Mouse (Mus musculus) limb, embryonic 15.5 days (tissue): ENCODE results near the gene Supt6. TPM values are rescaled to one million over a fixed set of nuclear protein-coding genes. Genes with fewer than 3 reads are reported as not detected.

ENCODE experiments used
- ATAC-seq: fragments of 200-750 bp; cut with Nextera tagmentation; 2 replicates; pipeline ENCODE4 v1.8.0; 2017; ENCODE audit warnings: low read depth, moderate TSS enrichment; ENCODE audit not compliant: insufficient number of reproducible peaks, low FRiP score, low TSS enrichment
- H3K27ac ChIP-seq: fragments of 300-500 bp; sonication (generic); 2 replicates; pipeline ENCODE4 v1.5.1; 2015; ENCODE audit warnings: moderate library complexity, mild to moderate bottlenecking, inconsistent platforms
- H3K27me3 ChIP-seq: fragments of 300-500 bp; sonication (generic); 2 replicates; pipeline ENCODE4 v1.6.1; 2015; ENCODE audit warnings: inconsistent platforms
- H3K36me3 ChIP-seq: fragments of 300-500 bp; sonication (generic); 2 replicates; pipeline ENCODE4 v1.6.1; 2015; ENCODE audit warnings: inconsistent platforms
- H3K4me1 ChIP-seq: fragments of 300-500 bp; sonication (generic); 2 replicates; pipeline ENCODE4 v1.6.1; 2015; ENCODE audit warnings: inconsistent platforms
- H3K4me2 ChIP-seq: fragments of 300-500 bp; sonication (generic); 2 replicates; pipeline ENCODE4 v1.6.1; 2015; ENCODE audit warnings: mild to moderate bottlenecking, inconsistent platforms
- H3K4me3 ChIP-seq: fragments of 300-500 bp; sonication (generic); 2 replicates; pipeline ENCODE4 v1.5.1; 2015; ENCODE audit warnings: mild to moderate bottlenecking, inconsistent platforms
- H3K9ac ChIP-seq: fragments of 300-500 bp; sonication (generic); 2 replicates; pipeline ENCODE4 v1.6.1; 2015; ENCODE audit warnings: inconsistent platforms
- H3K9me3 ChIP-seq: fragments of 300-500 bp; sonication (generic); 2 replicates; pipeline ENCODE4 v1.6.1; 2016; ENCODE audit warnings: inconsistent platforms
- WGBS: fragments of 180-500 bp; shearing (Covaris S2); methylation state at CpG from one replicate; pipeline ENCODE4 v1.1.7; 2015; 5-methylcytosine and 5-hydroxymethylcytosine counted together
- polyA plus RNA-seq: library from polyadenylated mRNA; unstranded; fragments of >200 nt; fragmentation: Nextera tagmentation; extraction: Ambion mirVana; gene quantifications from 2 replicates; pipeline ENCODE4 v1.2.1, GENCODE M21; 2015

Supt6 gene
- polyA plus RNA-seq, 1 experiment from 2014 or later = 28.2 TPM

DNA sequence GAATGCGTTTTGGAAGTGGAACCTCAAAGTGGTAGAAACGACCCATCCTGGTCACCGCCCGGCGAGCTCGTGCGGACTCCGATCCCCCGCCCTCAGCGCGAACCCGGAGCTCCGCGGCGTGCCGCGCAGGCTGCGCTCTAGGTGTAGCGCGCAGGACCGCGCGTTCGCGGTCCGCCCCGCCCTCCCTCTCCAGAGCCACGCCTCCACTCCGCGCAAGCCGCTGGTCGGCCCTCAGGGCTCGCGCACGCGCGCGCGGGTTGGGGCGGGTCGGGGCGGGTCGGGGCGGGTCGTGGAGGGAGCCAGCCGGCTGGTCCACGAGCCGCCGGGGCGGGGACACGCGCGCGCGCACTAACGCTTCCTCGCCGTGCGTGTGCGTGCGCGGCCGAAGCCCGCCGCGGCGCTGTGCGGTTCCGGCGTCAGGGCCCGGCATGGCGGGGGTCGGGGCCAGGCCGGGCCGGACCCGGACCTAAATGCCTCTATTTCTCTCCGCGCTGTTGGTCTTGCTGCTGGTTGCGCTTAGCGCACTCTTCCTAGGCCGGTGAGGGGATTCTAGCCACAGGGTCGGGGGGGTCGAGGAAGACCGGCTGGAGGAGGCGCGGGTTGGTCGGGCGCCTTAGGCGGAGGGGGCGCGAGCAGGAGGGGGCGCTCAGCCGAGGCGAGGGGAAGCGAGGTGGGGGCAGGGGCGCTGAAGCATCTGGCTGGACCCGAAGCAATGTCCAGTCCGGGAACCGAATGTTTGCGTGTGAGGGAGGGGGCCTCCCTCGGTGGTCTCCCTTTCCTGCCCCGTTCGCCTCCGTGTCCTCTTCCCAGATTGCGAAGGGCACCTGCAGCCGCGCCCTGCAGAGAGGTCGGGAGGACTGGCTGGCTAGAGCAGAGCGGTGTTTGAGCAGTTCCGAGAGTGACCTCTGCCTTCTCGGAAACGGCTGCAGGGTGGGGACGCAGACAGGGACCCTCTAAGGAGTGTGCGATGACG, 15.9 kb upstream of the Supt6 start, which contains the start of gene 2610507B11Rik:
Gene 2610507B11Rik, plus strand, starts transcription at position 373 of the 973 bp plus-strand sequence.
- no peaks in the 10 kb centered on the region for H3K9me3 ChIP-seq
- H3K27me3 ChIP-seq = peaks cover 7% of the 10 kb centered on the region; the same call in 1 of the 2 replicates
- H3K4me3 ChIP-seq = peak within 1 kb of the TSS; percentile 91
- H3K27ac ChIP-seq = peak within 1 kb of the TSS; percentile 85
- WGBS = under 1% methylated on average over 104 of the region's 115 CpGs
- peaks cover 30% of the 10 kb centered on the region for H3K36me3 ChIP-seq
- peak; percentile 96 for ATAC-seq
- H3K9ac ChIP-seq = peak within 1 kb of the TSS; percentile 82
- peaks cover 14% of the 10 kb centered on the region for H3K4me1 ChIP-seq
- peak within 1 kb of the TSS; percentile 65 for H3K4me2 ChIP-seq

DNA sequence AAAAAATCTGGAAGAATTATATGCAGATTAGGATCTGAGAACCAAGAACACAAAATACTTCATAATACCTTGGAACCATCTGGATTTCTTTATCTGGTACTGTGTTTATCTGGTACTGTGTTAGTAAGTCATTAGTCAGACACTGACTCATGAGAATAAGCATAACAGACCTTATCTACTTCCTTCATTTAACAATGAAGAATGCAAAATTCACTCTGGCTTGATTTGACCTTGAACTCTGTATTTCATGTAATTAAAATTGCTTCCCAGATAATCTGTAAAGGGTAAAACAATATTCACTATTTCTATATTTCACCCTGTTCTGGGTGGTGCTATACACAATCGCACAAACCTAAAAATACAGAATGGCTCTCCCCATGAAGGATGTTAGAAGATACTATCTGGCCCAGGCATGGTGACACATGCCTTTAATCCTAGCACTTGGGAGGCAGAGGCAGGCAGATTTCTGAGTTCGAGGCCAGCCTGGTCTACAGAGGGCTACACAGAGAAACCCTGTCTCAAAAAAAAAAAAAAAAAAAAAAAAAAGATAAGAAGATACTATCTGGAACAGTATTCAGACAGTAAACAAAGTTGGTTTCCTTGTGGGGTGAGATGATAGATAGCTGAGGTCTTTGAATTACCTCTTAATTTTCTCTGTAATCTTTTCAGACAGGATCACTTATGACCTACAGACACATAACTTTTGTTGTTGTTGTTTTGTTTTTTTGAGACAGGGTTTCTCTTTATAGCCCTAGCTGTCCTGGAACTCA, 14.9 kb upstream of the Supt6 start:
- H3K4me3 ChIP-seq = peak overlapping the region; percentile 91
- H3K27ac ChIP-seq = no peak overlapping the region
- ATAC-seq = no peak
- H3K9ac ChIP-seq = no peak overlapping the region
- peaks cover 7% of the 10 kb centered on the region; the same call in 1 of the 2 replicates for H3K27me3 ChIP-seq
- H3K4me2 ChIP-seq = peak overlapping the region; percentile 65
- H3K4me1 ChIP-seq = peaks cover 14% of the 10 kb centered on the region
- no peaks in the 10 kb centered on the region for H3K9me3 ChIP-seq
- WGBS = 94% methylated on average over 2 of the region's 2 CpGs
- peaks cover 24% of the 10 kb centered on the region for H3K36me3 ChIP-seq

DNA sequence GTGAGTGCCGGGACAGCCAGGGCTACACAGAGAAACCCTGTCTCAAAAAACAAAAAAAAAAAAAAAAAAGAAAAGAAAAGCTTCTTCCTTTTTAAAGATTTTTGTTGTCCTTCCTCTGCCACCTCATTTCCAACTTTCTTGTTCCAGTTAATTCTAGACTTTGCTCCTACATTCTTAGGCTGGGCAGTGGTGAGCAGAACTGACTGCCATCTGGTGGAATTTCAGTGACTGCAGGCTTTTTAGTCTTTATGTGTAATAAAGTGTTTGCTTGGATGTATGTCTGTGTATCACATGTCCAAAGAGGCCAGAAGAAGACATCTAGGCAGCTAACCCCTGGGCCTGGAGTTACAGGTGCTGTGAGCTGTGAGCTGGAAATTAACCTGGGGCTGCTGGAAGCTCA, 10.8 kb upstream of the Supt6 start:
- H3K4me2 ChIP-seq = no peak overlapping the region
- WGBS = 83% methylated on average over 1 of the region's 1 CpGs
- H3K27me3 ChIP-seq = peaks cover 7% of the 10 kb centered on the region; the same call in 1 of the 2 replicates
- no peak for ATAC-seq
- H3K9me3 ChIP-seq = no peaks in the 10 kb centered on the region
- no peaks in the 10 kb centered on the region for H3K4me1 ChIP-seq
- H3K36me3 ChIP-seq = peaks cover 28% of the 10 kb centered on the region
- no peak overlapping the region for H3K9ac ChIP-seq
- no peak overlapping the region for H3K4me3 ChIP-seq
- no peak overlapping the region for H3K27ac ChIP-seq

DNA sequence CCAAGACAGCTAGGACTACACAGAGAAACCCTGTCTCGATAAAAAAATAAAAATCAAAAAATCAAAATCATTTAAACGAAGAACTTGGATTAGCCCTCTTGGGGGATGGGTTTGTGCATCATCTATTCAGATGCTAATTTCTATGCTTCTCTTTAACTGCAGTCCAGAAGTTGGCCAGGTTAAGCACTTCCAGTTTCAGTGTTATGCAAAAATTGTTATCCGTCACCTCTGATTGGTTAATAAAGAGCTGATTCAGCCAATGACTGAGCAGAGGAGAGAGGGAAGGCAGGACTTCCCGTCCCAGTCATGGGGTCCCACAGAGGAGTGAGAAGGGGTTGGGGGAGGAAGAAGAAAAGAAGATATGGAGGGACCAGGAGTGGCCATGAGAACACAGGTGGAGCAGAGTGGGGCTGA, 1.9 kb upstream of the Supt6 start:
- H3K27ac ChIP-seq = no peak overlapping the region
- WGBS = 71% methylated on average over 4 of the region's 4 CpGs
- H3K27me3 ChIP-seq = no peaks in the 10 kb centered on the region
- peaks cover 23% of the 10 kb centered on the region for H3K36me3 ChIP-seq
- no peak for ATAC-seq
- no peak overlapping the region for H3K9ac ChIP-seq
- H3K4me1 ChIP-seq = peaks cover 26% of the 10 kb centered on the region
- no peaks in the 10 kb centered on the region for H3K9me3 ChIP-seq
- H3K4me2 ChIP-seq = no peak overlapping the region
- no peak overlapping the region for H3K4me3 ChIP-seq

DNA sequence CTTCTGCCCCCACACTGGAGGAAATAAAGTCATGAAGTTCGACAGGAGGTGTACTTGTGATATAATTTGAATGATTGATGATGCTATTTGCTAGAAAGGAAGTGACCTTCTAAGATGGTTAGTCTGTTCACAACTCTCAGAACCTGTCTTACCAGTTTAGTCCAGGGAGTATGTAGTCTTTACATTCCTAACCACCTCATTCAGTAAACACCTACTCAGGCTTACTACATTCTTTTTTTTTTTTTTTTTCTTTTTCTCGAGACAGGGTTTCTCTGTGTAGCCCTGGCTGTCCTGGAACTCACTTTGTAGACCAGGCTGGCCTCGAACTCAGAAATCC, 1.2 kb upstream of the Supt6 start:
- peak overlapping the region; percentile 61 for H3K4me2 ChIP-seq
- no peaks in the 10 kb centered on the region for H3K9me3 ChIP-seq
- WGBS = 39% methylated on average over 3 of the region's 3 CpGs
- no peaks in the 10 kb centered on the region for H3K27me3 ChIP-seq
- no peak overlapping the region for H3K27ac ChIP-seq
- ATAC-seq = no peak
- H3K4me3 ChIP-seq = peak overlapping the region; percentile 93
- peaks cover 16% of the 10 kb centered on the region for H3K36me3 ChIP-seq
- H3K9ac ChIP-seq = no peak overlapping the region
- H3K4me1 ChIP-seq = peaks cover 26% of the 10 kb centered on the region

DNA sequence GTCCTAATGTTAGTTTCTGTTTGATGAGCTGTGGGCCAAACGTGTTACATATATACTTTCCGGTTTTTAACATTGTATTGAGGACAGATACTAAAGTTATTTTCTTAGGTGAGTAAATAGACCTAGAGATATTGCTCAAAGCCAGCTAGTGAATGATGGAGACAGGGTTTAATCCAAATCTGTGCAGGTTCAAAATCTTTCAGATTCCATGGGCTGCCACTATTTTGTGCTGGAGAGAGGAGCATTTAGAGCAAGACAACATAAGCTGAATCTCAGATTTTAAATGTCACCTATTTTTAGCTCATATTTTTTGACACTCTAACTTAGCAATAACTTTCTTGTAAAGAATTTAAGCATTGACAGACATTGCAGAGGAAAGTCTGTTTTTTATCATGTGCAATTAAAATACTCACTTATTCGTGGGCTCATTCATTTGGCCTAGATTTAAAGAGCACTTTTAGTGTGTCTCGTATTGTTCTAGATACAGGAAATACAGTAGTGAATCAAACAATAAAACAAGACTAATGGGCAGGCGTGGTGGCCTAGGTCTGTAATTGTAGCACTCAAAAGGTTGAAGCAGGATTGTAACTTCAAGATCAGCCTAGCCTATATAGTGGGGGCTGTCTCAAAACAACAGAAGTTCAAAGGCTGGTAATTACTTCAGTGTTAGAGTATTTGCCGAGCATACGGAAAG, 678 bp upstream of the Supt6 start:
- Histone ChIP-seq H3K4me3 (peak overlapping the region; percentile 93), H3K27ac (peak overlapping the region; percentile 97; the same call in 1 of the 2 replicates), H3K27me3 (no peaks in the 10 kb centered on the region), H3K36me3 (peaks cover 14% of the 10 kb centered on the region), H3K4me1 (peaks cover 26% of the 10 kb centered on the region), H3K4me2 (peak overlapping the region; percentile 61), H3K9ac (peak overlapping the region; percentile 86), H3K9me3 (no peaks in the 10 kb centered on the region)
- ATAC-seq = no peak
- 33% methylated on average over 7 of the region's 7 CpGs for WGBS

DNA sequence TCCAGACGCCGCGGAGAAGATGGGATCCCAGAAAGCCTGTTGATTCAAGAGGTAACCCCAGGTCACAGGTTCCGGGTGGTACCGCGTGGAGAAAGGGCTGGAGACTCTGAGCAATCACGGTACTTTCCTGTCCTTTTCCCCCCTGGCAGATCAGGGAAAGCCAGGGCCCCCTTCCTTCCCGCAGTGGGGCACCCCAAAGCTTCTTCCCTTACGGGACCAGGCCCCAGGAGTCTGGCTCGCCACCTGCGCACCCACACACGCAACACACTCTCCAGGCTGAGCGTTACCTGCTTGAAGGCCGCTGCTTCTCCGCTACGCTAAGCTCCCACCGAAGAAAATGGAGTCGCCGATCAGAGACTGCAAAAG, 543 bp downstream of the Supt6 start:
- H3K4me1 ChIP-seq = peaks cover 26% of the 10 kb centered on the region
- H3K9ac ChIP-seq = peak overlapping the region; percentile 86
- ATAC-seq = no peak
- H3K9me3 ChIP-seq = no peaks in the 10 kb centered on the region
- H3K27me3 ChIP-seq = no peaks in the 10 kb centered on the region
- peaks cover 10% of the 10 kb centered on the region for H3K36me3 ChIP-seq
- H3K4me3 ChIP-seq = peak overlapping the region; percentile 93
- under 1% methylated on average over 19 of the region's 19 CpGs for WGBS
- peak overlapping the region; percentile 61 for H3K4me2 ChIP-seq
- H3K27ac ChIP-seq = peak overlapping the region; percentile 97

DNA sequence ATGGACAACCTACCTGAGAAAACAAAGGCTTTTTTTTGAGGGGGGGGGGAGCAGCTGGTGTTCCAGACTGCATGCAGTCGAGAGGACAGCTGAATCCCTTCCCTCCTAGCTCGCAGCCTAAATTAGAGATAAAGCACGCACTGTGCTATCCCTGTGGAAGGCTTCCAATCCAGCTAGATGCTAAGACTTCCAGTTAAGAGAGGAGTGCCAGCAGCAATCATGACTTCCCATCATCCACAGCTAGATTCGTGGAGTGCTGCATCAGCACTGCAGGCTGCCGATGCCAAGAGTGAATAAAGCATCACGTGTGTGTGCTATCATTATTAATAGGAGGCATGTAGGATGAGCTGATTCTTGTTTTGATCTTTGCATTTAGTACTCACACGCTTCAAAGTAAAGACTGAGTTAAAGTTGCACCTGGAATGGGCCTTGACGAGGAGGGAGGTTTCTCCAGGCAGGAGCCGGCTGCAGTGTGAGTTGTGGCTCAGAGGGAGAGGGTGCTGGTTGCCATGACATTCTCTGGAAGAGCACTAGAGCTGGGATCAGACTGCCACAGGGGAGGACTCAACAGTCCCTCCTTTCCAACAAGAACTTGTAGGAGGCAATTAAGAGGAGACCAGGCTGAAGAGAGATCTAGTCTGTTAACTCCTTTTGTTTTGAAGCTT, 5.5 kb downstream of the Supt6 start:
- 81% methylated on average over 9 of the region's 9 CpGs for WGBS
- no peak for ATAC-seq

DNA sequence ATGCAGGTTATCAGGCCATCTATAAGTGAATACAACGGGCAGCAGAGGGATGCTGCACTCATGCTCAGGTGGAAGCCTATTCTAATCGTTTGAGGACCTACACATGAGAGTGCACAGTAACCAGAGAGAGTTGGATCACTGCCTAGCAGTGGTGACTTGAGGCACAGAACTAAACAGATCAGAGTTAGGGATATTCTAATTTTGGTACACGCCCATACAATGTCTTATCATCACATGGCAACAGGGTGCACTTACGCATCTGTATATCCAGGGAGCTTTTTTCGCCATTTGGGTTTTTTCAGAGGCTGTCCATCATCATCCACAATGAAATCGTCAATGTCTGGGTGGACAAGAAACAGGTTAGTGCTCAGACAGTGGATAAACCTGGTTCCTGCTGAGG, 14.3 kb downstream of the Supt6 start:
- Histone ChIP-seq H3K36me3 (peaks cover 93% of the 10 kb centered on the region), H3K4me1 (no peaks in the 10 kb centered on the region), H3K9ac (no peak overlapping the region), H3K4me2 (no peak overlapping the region), H3K9me3 (no peaks in the 10 kb centered on the region), H3K4me3 (no peak overlapping the region), H3K27me3 (no peaks in the 10 kb centered on the region), H3K27ac (no peak overlapping the region)
- WGBS = 91% methylated on average over 6 of the region's 6 CpGs
- no peak for ATAC-seq

More for the DNA sequence above, 5.5 kb downstream of the Supt6 start:
- Histone ChIP-seq H3K9me3 (no peaks in the 10 kb centered on the region), H3K9ac (no peak overlapping the region), H3K4me3 (no peak overlapping the region), H3K4me2 (no peak overlapping the region), H3K4me1 (peaks cover 8% of the 10 kb centered on the region; the same call in 1 of the 2 replicates), H3K27ac (no peak overlapping the region), H3K36me3 (peaks cover 36% of the 10 kb centered on the region), H3K27me3 (no peaks in the 10 kb centered on the region)

DNA sequence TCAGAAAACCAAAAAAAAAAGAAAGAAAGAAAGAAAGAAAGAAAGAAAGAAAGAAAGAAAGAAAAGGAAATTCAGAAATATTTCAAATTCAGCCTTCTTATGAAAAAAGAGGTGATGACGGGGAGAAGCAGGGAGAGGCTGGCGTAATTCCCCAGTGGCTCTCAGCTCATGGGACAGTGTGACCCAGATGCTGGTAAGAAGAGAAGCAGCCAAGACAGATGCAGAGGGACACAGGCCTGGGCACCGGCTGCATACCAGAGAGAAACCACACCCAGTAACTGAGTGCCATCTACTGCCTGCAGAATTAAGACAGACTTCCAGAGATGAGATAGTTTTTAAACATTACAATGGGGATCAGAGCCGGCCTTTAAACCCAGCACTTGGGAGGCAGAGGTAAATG, 22.2 kb downstream of the Supt6 start:
- Histone ChIP-seq H3K4me1 (no peaks in the 10 kb centered on the region), H3K27me3 (no peaks in the 10 kb centered on the region), H3K4me3 (no peak overlapping the region), H3K9ac (no peak overlapping the region), H3K9me3 (no peaks in the 10 kb centered on the region), H3K27ac (no peak overlapping the region), H3K36me3 (peaks cover 95% of the 10 kb centered on the region), H3K4me2 (no peak overlapping the region)
- whole genome bisulfite sequencing = 87% methylated on average over 4 of the region's 4 CpGs
- no peak for ATAC-seq

DNA sequence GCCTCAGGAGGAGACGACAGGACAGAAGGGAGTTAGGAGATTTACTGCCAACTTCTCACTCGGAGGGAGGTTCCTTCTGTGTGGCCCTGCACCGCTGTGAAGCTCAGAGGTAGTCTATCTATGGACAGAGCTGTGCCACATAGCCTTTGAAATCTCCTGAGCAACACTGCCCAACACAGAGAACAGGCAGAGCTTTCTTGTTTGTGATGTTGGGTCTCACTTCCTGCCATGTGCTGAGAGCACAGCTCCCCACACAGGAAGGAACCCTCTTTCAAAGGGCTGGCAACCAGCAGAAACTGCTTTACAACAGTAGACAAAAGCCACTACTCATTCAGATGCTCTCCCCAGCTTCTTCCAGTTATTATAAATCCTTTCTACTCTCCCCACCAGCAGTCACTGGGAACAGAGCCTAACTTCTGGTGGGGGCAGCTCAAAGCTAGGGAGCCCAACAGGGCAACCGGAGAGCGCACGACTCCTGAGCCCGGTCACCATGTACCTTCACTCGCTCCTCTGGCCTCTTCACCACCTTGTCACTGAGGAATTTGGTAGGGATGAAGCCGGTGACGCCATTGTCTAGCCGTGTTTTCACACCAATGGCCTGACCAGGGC, 30.0 kb downstream of the Supt6 start:
- Histone ChIP-seq H3K27ac (no peak overlapping the region), H3K4me3 (no peak overlapping the region), H3K4me1 (no peaks in the 10 kb centered on the region), H3K4me2 (no peak overlapping the region), H3K36me3 (peaks cover 90% of the 10 kb centered on the region), H3K9ac (no peak overlapping the region), H3K9me3 (no peaks in the 10 kb centered on the region), H3K27me3 (no peaks in the 10 kb centered on the region)
- ATAC-seq = no peak
- WGBS = 86% methylated on average over 11 of the region's 11 CpGs
